Mouse (Mus musculus): Measurements from ENCODE around the gene Ccdc97.

- TF ChIP-seq POLR2A (IDR thresholded peaks at IDR 0.05; ENCODE audit: low read depth, low read length) (no peak), CTCF (IDR thresholded peaks at IDR 0.05; ENCODE audit: extremely low read depth, insufficient read length, insufficient replicate concordance, low read depth, low read length) (no peak)
These were observed 10.5 kb upstream of the Ccdc97 start for GRCm38 (mm10) chr7:25729396-25729795.

Measured in small intestine, adult 2 months (tissue).